Mouse (Mus musculus) liver, embryonic 14.5 days (tissue): Measurements from ENCODE around the gene Fam210b. TPM values are rescaled to one million over a fixed set of nuclear protein-coding genes. Genes with fewer than 3 reads are reported as not detected.

Experiments used
- ATAC-seq: fragments of 200-750 bp; cut with Nextera tagmentation; 2 replicates; pipeline ENCODE4 v1.8.0; 2017; ENCODE audit warnings: moderate number of reproducible peaks, mild to moderate bottlenecking, moderate library complexity; ENCODE audit not compliant: insufficient read depth
- DNase-seq, 3 experiments: peaks; one replicate each; pipeline ENCODE4 v3.0.0-alpha.2; 2012 to 2013; ENCODE audit warnings: low read depth in 3 of 3, low spot score in 3 of 3
- H3K27ac ChIP-seq: fragments of 300-500 bp; sonication (generic); 2 replicates; pipeline ENCODE4 v1.5.1; 2014; ENCODE audit warnings: moderate library complexity, mild to moderate bottlenecking, control low read depth, inconsistent platforms
- H3K27me3 ChIP-seq: fragments of 300-500 bp; sonication (generic); 2 replicates; pipeline ENCODE4 v1.6.1; 2014; ENCODE audit warnings: mild to moderate bottlenecking, low read length, moderate library complexity; ENCODE audit not compliant: control insufficient read depth, insufficient read depth
- H3K36me3 ChIP-seq: fragments of 300-500 bp; sonication (generic); replicated peaks from 2 replicates; pipeline ENCODE4 v1.6.1; 2014; ENCODE audit warnings: low read depth; ENCODE audit not compliant: control insufficient read depth, insufficient read depth
- H3K4me1 ChIP-seq, 2 experiments: fragments of 200-500 bp in 1 of 2; fragments of 300-500 bp in 1 of 2; sonication (generic) in 1 of 2; replicated peaks; 2 replicates each; pipeline ENCODE4 v1.6.1; 2012 to 2014; ENCODE audit warnings: antibody characterized with exemption in 1 of 2, inconsistent platforms in 1 of 2, low read length in 1 of 2; ENCODE audit not compliant: control insufficient read depth in 2 of 2, insufficient read depth in 2 of 2
- H3K4me2 ChIP-seq: fragments of 300-500 bp; sonication (generic); 2 replicates; pipeline ENCODE4 v1.6.1; 2014; ENCODE audit warnings: low read depth, mild to moderate bottlenecking, control low read depth, moderate library complexity
- H3K4me3 ChIP-seq, 2 experiments: fragments of 200-500 bp in 1 of 2; fragments of 300-500 bp in 1 of 2; sonication (generic) in 1 of 2; 2 replicates each; pipeline ENCODE4 v1.5.1; 2012 to 2014; ENCODE audit warnings: low read depth in 2 of 2, low read length in 2 of 2, mild to moderate bottlenecking in 2 of 2, control low read depth in 1 of 2, inconsistent platforms in 1 of 2, moderate library complexity in 1 of 2; ENCODE audit not compliant: insufficient read depth in 1 of 2
- H3K9ac ChIP-seq: fragments of 300-500 bp; sonication (generic); replicated peaks from 2 replicates; pipeline ENCODE4 v1.6.1; 2014; ENCODE audit warnings: mild to moderate bottlenecking, control low read depth, moderate library complexity
- H3K9me3 ChIP-seq: fragments of 300-500 bp; sonication (generic); 2 replicates; pipeline ENCODE4 v1.6.1; 2016; ENCODE audit warnings: low read length, mixed read lengths; ENCODE audit not compliant: control insufficient read depth
- CTCF ChIP-seq: IDR thresholded peaks from 2 replicates; pipeline ENCODE4 v1.5.1; 2016; ENCODE audit warnings: antibody characterized with exemption, low read depth, control low read depth
- EP300 ChIP-seq: IDR thresholded peaks from 2 replicates; pipeline ENCODE4 v1.6.1; 2016; ENCODE audit warnings: antibody characterized with exemption, low read depth
- WGBS: fragments of 180-500 bp; shearing (Covaris S2); extraction: QIAGEN DNeasy Blood & Tissue Kit; methylation state at CpG from one replicate; pipeline ENCODE4 v1.1.7; 2014; ENCODE audit not compliant: insufficient replicate concordance; 5-methylcytosine and 5-hydroxymethylcytosine counted together
- polyA plus RNA-seq, 2 experiments: library from polyadenylated mRNA; depleted of rRNA in 1 of 2; stranded (reverse) in 1 of 2; unstranded in 1 of 2; fragments of >200 nt; fragmentation: Nextera tagmentation in 1 of 2; extraction: Ambion mirVana in 1 of 2; gene quantifications; 2 replicates each; pipeline versions ENCODE4 v1.2.1 to v1.2.3; 2012 to 2014

Fam210b gene
- polyA plus RNA-seq (2012; rRNA removed) = 44.5 and 61.2 TPM in 2 replicates
- 107 and 109 TPM in 2 replicates for polyA plus RNA-seq (2014; fragmentation: Nextera tagmentation; extraction: Ambion mirVana)

DNA sequence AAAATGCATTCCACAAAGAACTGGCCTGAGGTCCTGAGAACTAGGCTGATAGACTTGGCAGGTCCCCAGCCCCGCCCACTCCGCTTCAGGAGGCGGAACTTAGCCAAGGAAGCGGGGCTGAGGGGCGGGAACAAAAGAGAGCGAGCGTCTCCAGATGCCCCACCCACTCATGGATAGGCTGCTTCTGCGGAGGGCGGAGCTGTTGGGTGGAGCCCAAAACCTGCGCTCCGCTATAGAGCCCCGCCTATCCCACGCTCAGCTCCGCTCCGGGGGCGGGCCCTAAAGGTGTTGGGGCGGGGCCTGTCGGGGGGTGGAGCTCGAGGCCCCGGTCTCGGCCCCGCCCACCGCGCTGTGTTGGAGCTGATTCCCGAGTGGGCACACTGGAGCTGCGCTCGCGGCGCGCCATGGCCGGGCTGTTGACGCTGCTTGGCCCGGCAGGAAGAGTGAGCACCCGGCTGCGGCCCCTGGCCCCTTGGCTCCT, at the start of gene Fam210b:
Fam210b (plus strand) TSS at position 308 of the 481 bp plus-strand sequence.
- Histone ChIP-seq H3K4me2 (peak within 1 kb of the TSS; percentile 74), H3K4me1 (peaks cover 25 to 41% of the 10 kb centered on the region in 2 experiments), H3K9ac (peak within 1 kb of the TSS; percentile 100), H3K27ac (peak within 1 kb of the TSS; percentile 94), H3K36me3 (peaks cover 28% of the 10 kb centered on the region), H3K27me3 (no peaks in the 10 kb centered on the region), H3K4me3 (peak within 1 kb of the TSS; percentile 96), H3K9me3 (no peaks in the 10 kb centered on the region)
- TF ChIP-seq EP300 (0 out of 2 replicates have a peak, but pooled peaks have one; percentile 16), CTCF (no peak)
- peak; percentile 74 for ATAC-seq
- under 1% methylated on average over 35 of the region's 35 CpGs for WGBS
- DNase-seq = peak; percentile 97 to 99 (median 98)

DNA sequence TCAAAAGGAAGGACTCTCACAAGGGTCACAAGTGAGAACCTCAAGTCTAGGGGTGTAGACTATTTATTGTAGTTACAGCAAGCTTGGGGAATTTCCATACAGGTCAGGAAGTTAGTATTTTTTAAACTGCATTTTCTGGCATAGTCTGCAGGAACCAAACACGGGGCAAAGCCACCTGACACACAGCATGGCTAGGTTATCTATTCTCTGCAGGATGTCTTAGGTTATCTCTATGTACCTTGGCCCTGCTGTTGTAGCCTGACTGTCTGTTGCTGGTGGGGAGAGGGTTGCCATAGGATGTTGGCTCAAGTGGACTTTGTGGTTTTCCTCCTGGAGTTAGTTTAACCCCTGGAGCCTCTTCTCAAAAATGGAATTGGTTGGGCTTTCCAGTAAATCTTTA, 47.3 kb upstream of the Fam210b start:
- Histone ChIP-seq H3K4me3 (no peak overlapping the region), H3K4me2 (peak overlapping the region; percentile 59), H3K27me3 (no peaks in the 10 kb centered on the region), H3K9me3 (no peaks in the 10 kb centered on the region), H3K9ac (peak overlapping the region; percentile 49), H3K27ac (peak overlapping the region; percentile 91), H3K36me3 (no peaks in the 10 kb centered on the region), H3K4me1 (peaks cover 30 to 36% of the 10 kb centered on the region in 2 experiments)
- DNase-seq (peak; percentile 60 to 66 (median 60)), ATAC-seq (peak; percentile 92)
- TF ChIP-seq CTCF (no peak), EP300 (peak; percentile 87)
- 0% methylated on average over 1 of the region's 1 CpGs for WGBS

- peak overlapping the region; percentile 91 for H3K27ac ChIP-seq
- no peaks in the 10 kb centered on the region for H3K36me3 ChIP-seq
- H3K4me2 ChIP-seq = peak overlapping the region; percentile 59
- peak overlapping the region; percentile 49 for H3K9ac ChIP-seq
- H3K4me1 ChIP-seq = peaks cover 30 to 36% of the 10 kb centered on the region in 2 experiments
- ATAC-seq (peak; percentile 68), DNase-seq (no peak)
- no peaks in the 10 kb centered on the region for H3K27me3 ChIP-seq
- TF ChIP-seq EP300 = no peak
- TF ChIP-seq CTCF = no peak
- no peak overlapping the region for H3K4me3 ChIP-seq
- no peaks in the 10 kb centered on the region for H3K9me3 ChIP-seq
- 45% methylated on average over 1 of the region's 1 CpGs for WGBS
Observed at GRCm38 (mm10) chr2:172298542-172298941, 46.8 kb upstream of the Fam210b start.

DNA sequence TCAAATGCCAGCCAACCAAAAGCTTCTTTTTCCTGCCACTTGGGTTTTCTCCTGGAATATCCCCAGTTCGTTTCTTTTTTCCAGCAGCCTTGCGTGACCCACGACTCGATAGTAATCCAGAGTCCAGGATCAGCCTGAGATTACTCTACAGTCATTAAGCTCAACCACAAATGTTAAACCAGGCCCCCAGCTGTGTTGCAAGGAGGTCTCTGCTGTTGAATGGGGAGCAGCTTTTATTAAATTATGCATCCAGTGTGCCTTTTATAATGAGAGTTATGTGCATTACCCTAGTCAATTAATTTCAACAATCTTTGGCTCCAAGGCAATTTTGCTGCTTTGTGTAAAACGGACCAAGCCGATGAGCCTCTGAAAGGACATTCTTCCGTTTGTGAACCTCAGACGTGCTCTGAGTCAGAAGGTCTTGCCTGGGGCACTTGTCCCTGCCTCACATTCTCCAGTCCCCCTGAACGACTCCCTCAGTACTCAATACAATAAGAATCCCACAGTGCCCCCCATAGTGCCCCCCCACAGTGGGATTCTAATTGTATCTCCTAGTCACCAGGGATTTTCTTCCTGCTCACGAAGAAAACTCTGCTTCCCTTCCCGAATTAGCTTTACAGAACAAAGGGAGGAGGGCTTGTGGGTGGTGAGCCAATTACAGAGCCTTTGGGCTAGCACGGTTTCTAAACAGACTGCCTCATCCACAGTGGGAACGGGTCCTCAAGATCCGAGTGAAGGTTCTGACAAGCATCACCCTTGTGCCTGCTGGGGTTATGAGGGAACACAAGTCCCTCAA, 46.0 kb upstream of the Fam210b start:
- Histone ChIP-seq H3K9me3 (no peaks in the 10 kb centered on the region), H3K36me3 (no peaks in the 10 kb centered on the region), H3K4me3 (no peak overlapping the region), H3K4me2 (peak overlapping the region; percentile 59), H3K4me1 (peaks cover 30 to 31% of the 10 kb centered on the region in 2 experiments), H3K9ac (peak overlapping the region; percentile 47), H3K27me3 (no peaks in the 10 kb centered on the region), H3K27ac (peak overlapping the region; percentile 91)
- DNase-seq (no peak), ATAC-seq (no peak)
- no peak for TF ChIP-seq CTCF
- TF ChIP-seq EP300 = no peak
- WGBS = 25% methylated on average over 14 of the region's 14 CpGs

DNA sequence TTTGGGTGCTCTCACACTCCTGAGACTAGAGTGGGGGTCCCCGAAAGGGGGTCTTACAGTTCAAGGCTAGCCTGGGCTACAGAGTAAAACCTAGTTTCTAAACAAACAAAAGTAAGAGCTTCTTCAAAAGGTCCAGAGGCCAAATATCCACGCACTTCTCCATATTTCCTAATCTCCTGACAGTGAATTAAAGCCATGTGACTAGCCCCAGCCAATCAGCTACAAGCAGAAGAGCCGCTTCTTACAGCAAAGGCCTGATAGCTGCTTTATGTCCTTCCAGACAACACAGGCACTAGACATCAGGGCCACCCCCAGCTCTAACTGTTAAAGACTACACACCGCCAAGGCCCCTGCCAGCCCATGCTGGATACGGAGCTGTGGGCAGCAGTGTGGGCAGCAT, 43.0 kb upstream of the Fam210b start:
- Histone ChIP-seq H3K4me3 (no peak overlapping the region), H3K4me2 (no peak overlapping the region), H3K4me1 (peaks cover 24 to 26% of the 10 kb centered on the region in 2 experiments), H3K27me3 (no peaks in the 10 kb centered on the region), H3K9ac (no peak overlapping the region), H3K36me3 (no peaks in the 10 kb centered on the region), H3K27ac (no peak overlapping the region), H3K9me3 (no peaks in the 10 kb centered on the region)
- ATAC-seq (no peak), DNase-seq (no peak)
- WGBS = 74% methylated on average over 5 of the region's 5 CpGs
- TF ChIP-seq EP300 (no peak), CTCF (no peak)
